Mouse (Mus musculus) ES-E14 (cell line): ENCODE data around the gene Tex12. TPM values are rescaled to one million over a fixed set of nuclear protein-coding genes. Genes with fewer than 3 reads are reported as not detected.

ENCODE experiments used
- DNase-seq: peaks from one replicate; pipeline ENCODE4 v3.0.0-alpha.2; 2013; ENCODE audit warnings: low read depth, low spot score
- H3K27ac ChIP-seq: 2 replicates; pipeline ENCODE4 v1.5.1; 2012; ENCODE audit warnings: low read depth, mild to moderate bottlenecking, low read length, moderate library complexity, mixed read lengths; ENCODE audit not compliant: poor library complexity, insufficient read depth, severe bottlenecking
- H3K36me3 ChIP-seq: 2 replicates; pipeline ENCODE4 v1.6.1; 2012; ENCODE audit warnings: mild to moderate bottlenecking, low read length, moderate library complexity, mixed read lengths; ENCODE audit not compliant: control insufficient read depth, poor library complexity, insufficient read depth, severe bottlenecking
- H3K4me1 ChIP-seq, 2 experiments: fragments of 150-350 bp in 1 of 2; sonication (generic) in 1 of 2; 2 replicates each; pipeline ENCODE4 v1.6.1; 2012; ENCODE audit warnings: low read length in 2 of 2, mild to moderate bottlenecking in 1 of 2, mixed read lengths in 1 of 2; ENCODE audit not compliant: control insufficient read depth in 2 of 2, insufficient read depth in 2 of 2, poor library complexity in 1 of 2
- H3K4me3 ChIP-seq, 2 experiments: fragments of 150-350 bp in 1 of 2; sonication (generic) in 1 of 2; 2 replicates each; pipeline ENCODE4 v1.5.1; 2012; ENCODE audit warnings: low read length in 2 of 2, low read depth in 1 of 2, mild to moderate bottlenecking in 1 of 2, mixed read lengths in 1 of 2; ENCODE audit not compliant: insufficient read depth in 1 of 2, poor library complexity in 1 of 2, severe bottlenecking in 1 of 2
- H3K9ac ChIP-seq: 2 replicates; pipeline ENCODE4 v1.6.1; 2012; ENCODE audit warnings: low read depth, mild to moderate bottlenecking, low read length, mixed read lengths; ENCODE audit not compliant: poor library complexity, insufficient read depth, severe bottlenecking
- H3K9me3 ChIP-seq: fragments of 150-350 bp; sonication (generic); 2 replicates; pipeline ENCODE4 v1.6.1; 2012; ENCODE audit warnings: low read depth, mild to moderate bottlenecking, low read length; ENCODE audit not compliant: control insufficient read depth, insufficient read depth
- CHD2 ChIP-seq: IDR thresholded peaks from 2 replicates; pipeline ENCODE4 v1.6.1; 2014; ENCODE audit warnings: mild to moderate bottlenecking, low read depth, low read length, inconsistent platforms
- HCFC1 ChIP-seq: IDR thresholded peaks from 2 replicates; pipeline ENCODE4 v1.6.1; 2012; ENCODE audit warnings: low read length, inconsistent platforms, borderline replicate concordance; ENCODE audit not compliant: insufficient read depth
- MAFK ChIP-seq: IDR thresholded peaks from 2 replicates; pipeline ENCODE4 v1.6.1; 2014; ENCODE audit warnings: mild to moderate bottlenecking, low read depth, low read length, inconsistent platforms; ENCODE audit not compliant: insufficient read depth
- ZC3H11A ChIP-seq: IDR thresholded peaks from 2 replicates; pipeline ENCODE4 v1.6.1; 2012; ENCODE audit warnings: low read depth, mild to moderate bottlenecking, inconsistent platforms, low read length, borderline replicate concordance
- ZNF384 ChIP-seq: IDR thresholded peaks from 2 replicates; pipeline ENCODE4 v1.6.1; 2012; ENCODE audit warnings: low read depth, low read length, inconsistent platforms
- in situ Hi-C, 2 experiments: fragments of 600-800 bp; cut with MboI; formaldehyde crosslinking; loops; one replicate each; pipeline ENCODE4 v1.15.1; 2025; ENCODE audit warnings: low sequenced_read_pairs in 2 of 2, inconsistent platforms in 1 of 2; ENCODE audit not compliant: unreplicated experiment in 2 of 2
- total RNA-seq: library from RNA; depleted of rRNA; stranded (reverse); fragments of 300-350 nt; gene quantifications from 2 replicates; pipeline ENCODE4 v1.2.3, GENCODE M21; 2012

Gene Tex12
- total RNA-seq, 1 experiment = 0.94 TPM

DNA sequence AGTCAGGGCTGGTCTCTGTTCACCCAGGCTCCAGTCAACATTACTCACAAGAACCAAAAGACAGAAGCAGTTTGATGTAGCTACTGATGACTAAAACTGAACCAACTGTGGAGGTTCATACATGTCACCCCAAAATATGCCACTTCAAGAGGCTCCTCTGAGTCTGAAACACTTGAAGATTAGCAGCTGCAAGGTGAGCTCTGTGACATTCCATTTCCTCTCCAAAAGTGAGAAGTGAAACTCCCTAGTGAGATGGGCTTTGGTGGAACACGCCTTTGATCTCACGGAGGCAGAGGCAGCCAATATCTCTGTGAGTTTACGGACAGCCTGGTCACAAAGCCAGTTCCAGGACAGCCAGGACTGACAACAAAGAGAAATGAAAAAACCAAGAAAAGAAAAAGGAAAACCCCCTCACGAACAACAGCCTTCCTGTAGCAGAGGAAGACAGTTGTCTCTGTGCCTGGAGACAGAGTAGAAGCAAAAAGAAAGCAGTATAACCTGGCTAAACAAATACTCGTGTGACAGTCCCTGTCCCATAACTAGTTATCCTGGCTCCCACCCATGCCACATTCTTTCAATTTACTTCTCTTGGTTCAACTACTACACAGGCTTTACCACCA is 13.2 kb downstream of the Tex12 start:
- TF ChIP-seq HCFC1 (no peak), ZC3H11A (no peak), CHD2 (no peak), ZNF384 (no peak), MAFK (no peak)
- H3K4me3 ChIP-seq = no peak overlapping the region
- H3K27ac ChIP-seq = no peak overlapping the region
- H3K4me1 ChIP-seq = no peaks in the 10 kb centered on the region
- H3K36me3 ChIP-seq = no peaks in the 10 kb centered on the region
- H3K9ac ChIP-seq = no peak overlapping the region
- no peak for DNase-seq
- no peaks in the 10 kb centered on the region for H3K9me3 ChIP-seq
- in situ Hi-C loops = no loop called here

DNA sequence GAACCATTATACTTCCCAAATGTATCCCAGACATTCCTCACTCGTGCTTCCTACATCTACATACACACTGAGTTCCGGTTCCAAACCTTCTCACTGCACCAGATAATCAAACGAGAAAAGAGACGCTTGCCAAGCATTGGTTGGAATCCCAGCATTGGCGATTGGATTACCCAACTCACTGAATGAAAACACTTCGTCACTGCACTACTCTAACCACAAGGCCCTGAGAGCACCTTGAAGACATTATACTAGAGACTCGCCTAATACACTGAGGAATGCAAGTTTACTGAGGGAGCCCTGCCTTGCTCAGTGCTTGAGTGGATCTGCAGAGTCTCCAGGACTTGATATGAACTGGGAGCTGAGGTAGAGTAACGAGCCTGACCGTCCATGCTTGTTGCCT is 18.7 kb downstream of the Tex12 start:
- no peak overlapping the region for H3K9ac ChIP-seq
- H3K9me3 ChIP-seq = no peaks in the 10 kb centered on the region
- TF ChIP-seq MAFK (no peak), CHD2 (no peak)
- in situ Hi-C loops = no loop called here
- no peak for DNase-seq
- H3K36me3 ChIP-seq = no peaks in the 10 kb centered on the region
- no peak overlapping the region for H3K27ac ChIP-seq
- H3K4me1 ChIP-seq = no peaks in the 10 kb centered on the region
- no peak overlapping the region for H3K4me3 ChIP-seq

DNA sequence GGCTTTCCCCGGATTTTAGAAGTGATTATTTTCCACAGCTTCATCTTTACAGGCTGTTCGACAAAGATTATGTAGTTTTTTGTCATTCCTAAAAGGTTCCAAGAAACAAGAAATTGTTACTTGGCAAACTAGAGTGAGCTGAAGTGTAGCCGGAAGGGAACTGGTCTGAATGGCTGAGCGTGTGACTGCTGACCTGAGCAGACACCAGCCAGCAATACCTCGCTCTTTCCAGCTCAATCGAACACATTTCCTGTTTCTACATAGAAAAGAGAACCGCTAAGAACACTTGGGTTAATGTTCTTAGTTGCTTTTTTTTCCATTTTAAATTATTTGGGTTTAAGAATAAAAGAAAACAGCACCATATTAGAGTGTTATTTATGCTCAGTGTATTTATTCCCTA is 21.0 kb downstream of the Tex12 start:
- no peak for TF ChIP-seq HCFC1
- no peak for TF ChIP-seq ZC3H11A
- TF ChIP-seq MAFK = no peak
- no peak for TF ChIP-seq CHD2
- TF ChIP-seq ZNF384 = no peak
- in situ Hi-C loops = no loop called here
- no peak for DNase-seq
- Histone ChIP-seq H3K27ac (no peak overlapping the region), H3K4me1 (no peaks in the 10 kb centered on the region), H3K4me3 (no peak overlapping the region), H3K9ac (no peak overlapping the region), H3K9me3 (no peaks in the 10 kb centered on the region), H3K36me3 (no peaks in the 10 kb centered on the region)

DNA sequence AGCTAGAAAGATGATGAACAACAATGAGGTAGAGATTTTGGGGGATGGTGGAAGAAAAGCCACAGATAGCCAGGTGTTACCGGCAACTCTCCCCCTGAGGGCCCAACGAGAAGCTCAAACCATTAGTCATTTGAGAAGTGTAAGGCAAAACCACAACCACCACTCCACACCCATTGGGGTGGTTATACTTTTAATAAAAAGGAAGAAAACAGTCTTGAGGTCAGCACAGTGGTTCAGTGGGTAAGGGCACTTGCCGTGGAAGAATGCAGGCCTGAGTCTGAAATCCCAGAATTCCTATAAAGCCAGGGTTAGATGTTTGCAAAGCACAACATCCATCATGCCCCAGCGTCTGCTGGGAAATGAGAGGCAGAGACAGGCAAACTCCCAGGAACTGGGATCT is 23.8 kb downstream of the Tex12 start:
- no peaks in the 10 kb centered on the region for H3K4me1 ChIP-seq
- H3K4me3 ChIP-seq = no peak overlapping the region
- in situ Hi-C loops = no loop called here
- H3K9ac ChIP-seq = no peak overlapping the region
- no peak for TF ChIP-seq MAFK
- TF ChIP-seq ZC3H11A = no peak
- no peak for TF ChIP-seq ZNF384
- no peak overlapping the region for H3K27ac ChIP-seq
- no peaks in the 10 kb centered on the region for H3K9me3 ChIP-seq
- DNase-seq = no peak
- no peaks in the 10 kb centered on the region for H3K36me3 ChIP-seq

DNA sequence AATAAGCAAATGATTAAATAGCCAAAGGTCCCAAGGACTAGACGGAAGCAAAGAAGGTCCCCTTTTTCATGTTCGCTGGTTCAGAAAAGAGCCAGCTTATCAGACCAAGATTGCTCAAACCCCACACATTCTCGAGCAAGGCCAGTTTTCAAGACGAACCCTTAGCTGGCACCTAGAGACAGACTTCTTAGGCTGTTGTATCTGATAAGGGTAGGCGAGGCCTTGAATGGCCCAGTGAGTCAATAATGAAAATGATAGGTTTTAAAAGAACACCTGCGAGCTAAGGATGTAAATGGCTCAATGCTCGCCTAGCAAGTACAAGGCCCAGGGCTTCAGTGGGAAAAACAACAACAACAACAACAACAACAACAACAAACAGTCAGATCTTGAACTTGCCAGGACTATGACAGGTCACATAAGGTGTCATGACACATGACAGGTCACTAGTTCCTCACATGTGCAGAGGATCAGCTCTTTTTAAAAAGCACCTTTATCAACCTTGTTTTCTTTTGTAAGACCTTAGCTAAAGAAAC is 24.5 kb downstream of the Tex12 start:
- Histone ChIP-seq H3K9ac (no peak overlapping the region), H3K9me3 (no peaks in the 10 kb centered on the region), H3K27ac (no peak overlapping the region), H3K4me3 (no peak overlapping the region), H3K4me1 (no peaks in the 10 kb centered on the region), H3K36me3 (no peaks in the 10 kb centered on the region)
- DNase-seq = no peak
- in situ Hi-C loops = no loop called here
- TF ChIP-seq CHD2 (no peak), ZNF384 (no peak), HCFC1 (no peak), ZC3H11A (no peak), MAFK (no peak)
